Mouse (Mus musculus) CH12.LX (cell line): ENCODE results near the gene Mapkapk5.

Source experiments
- E2F4 ChIP-seq: IDR thresholded peaks from 2 replicates; pipeline ENCODE4 v1.6.1; 2011; ENCODE audit warnings: low read depth, low read length, improper control_type of control experiment; ENCODE audit not compliant: insufficient replicate concordance
- MAFK ChIP-seq: IDR thresholded peaks from 2 replicates; pipeline ENCODE4 v1.6.1; 2011; ENCODE audit warnings: low read length, improper control_type of control experiment; ENCODE audit not compliant: insufficient replicate concordance
- MEF2A ChIP-seq: IDR thresholded peaks from 2 replicates; pipeline ENCODE4 v1.6.1; 2014; ENCODE audit warnings: low read depth, mild to moderate bottlenecking, inconsistent platforms, low read length, improper control_type of control experiment, borderline replicate concordance
- NRF1 ChIP-seq: IDR thresholded peaks from 2 replicates; pipeline ENCODE4 v1.6.1; 2014; ENCODE audit warnings: low read depth, mild to moderate bottlenecking, inconsistent platforms, low read length, improper control_type of control experiment, moderate library complexity
- SMC3 ChIP-seq: IDR thresholded peaks from 2 replicates; pipeline ENCODE4 v1.6.1; 2011; ENCODE audit warnings: low read depth, low read length, improper control_type of control experiment
- ZNF384 ChIP-seq: IDR thresholded peaks from 2 replicates; pipeline ENCODE4 v1.6.1; 2012; ENCODE audit warnings: low read depth, low read length, improper control_type of control experiment, inconsistent platforms

DNA sequence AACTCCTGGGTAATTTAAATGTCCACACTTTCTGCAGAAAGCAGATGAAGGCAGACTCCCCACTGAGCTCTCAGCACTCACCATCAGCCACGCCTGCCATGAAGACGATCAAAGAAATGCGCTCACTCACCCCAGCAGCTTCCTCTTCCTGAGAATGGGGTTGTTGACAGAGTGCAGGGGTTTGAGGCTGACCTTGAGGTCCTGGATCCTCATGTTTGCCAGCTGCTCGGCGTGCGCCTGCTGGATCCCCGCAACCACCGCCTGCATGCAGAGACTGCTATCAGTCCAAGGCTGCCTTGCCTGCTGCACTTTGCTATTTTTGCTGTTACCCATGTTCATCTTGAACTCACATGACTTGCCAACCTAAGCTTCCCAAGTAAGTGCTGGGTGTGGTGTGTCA is 18.7 kb downstream of the Mapkapk5 start:
- TF ChIP-seq MEF2A (no peak), ZNF384 (no peak), E2F4 (no peak), NRF1 (no peak), SMC3 (no peak), MAFK (no peak)
